Mouse (Mus musculus): ENCODE data around the gene Ndufa6. TPM values are rescaled to one million over a fixed set of nuclear protein-coding genes. Genes with fewer than 3 reads are reported as not detected.

The Ndufa6 gene
- 128 TPM for total RNA-seq (2023)

DNA sequence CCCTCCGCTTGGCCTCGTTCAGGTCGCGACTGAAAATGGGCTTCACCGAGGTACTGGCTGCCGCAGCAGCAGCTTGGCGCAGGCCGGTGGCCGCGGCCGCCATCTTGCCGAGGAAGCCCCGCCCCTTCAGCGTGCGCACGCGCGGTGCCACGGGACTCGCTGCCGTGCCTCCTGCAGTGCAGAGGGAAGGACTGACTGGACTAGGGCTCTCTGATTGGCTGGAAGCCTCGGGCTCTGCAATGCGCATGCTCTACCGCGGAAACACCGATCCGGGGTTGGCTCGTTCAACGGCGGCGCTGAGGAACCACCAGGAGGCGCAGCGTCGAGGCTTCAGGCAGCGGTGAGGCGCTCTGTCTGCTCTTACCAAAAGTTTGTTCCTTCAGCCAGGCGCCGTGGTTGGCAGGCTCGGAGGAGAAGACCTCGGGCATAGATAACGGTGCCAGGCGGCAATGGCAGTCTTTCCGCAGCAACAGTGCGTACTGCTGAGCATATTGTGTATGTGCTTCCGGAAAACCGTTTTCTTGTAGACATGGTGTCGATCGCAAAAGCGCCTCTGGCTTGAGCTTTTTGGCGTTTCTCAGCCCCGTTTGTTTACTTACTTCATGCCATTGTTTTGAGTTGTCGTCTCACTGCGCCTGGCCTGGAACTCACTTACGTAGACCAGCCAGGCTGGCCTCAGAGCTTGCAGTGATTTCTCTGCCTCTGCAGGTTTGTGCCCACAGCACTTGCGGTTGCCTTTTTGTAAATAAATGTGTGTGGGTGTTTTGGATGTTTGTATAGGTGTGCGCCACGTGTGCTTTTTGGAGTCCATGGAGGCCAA, at the start of gene Ndufa6:
Ndufa6 (minus strand) TSS at position 197 of the 820 bp plus-strand sequence.

DNA sequence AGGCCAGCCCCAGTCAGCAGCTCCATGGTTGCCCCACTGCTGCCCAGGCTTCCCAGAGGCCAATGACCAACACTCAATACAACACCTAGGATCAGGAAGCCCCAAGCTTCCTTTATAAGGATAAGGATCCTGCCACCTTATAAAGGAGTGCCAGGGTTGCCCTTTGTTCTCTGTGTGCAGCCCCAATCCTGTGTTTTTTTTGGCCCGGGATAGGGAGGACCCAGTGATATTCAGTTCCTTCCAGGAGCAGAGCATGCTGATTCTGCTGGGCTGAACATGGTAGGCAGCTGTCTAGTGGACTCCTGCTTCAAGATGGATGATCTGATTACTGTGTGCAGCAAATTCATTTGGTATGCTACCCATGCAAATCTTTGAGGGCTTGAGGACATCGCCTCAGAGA, 39.8 kb upstream of the Ndufa6 start, which contains the start of gene Cyp2d11:
Cyp2d11 (minus strand) TSS at position 101 of the 400 bp plus-strand sequence.

DNA sequence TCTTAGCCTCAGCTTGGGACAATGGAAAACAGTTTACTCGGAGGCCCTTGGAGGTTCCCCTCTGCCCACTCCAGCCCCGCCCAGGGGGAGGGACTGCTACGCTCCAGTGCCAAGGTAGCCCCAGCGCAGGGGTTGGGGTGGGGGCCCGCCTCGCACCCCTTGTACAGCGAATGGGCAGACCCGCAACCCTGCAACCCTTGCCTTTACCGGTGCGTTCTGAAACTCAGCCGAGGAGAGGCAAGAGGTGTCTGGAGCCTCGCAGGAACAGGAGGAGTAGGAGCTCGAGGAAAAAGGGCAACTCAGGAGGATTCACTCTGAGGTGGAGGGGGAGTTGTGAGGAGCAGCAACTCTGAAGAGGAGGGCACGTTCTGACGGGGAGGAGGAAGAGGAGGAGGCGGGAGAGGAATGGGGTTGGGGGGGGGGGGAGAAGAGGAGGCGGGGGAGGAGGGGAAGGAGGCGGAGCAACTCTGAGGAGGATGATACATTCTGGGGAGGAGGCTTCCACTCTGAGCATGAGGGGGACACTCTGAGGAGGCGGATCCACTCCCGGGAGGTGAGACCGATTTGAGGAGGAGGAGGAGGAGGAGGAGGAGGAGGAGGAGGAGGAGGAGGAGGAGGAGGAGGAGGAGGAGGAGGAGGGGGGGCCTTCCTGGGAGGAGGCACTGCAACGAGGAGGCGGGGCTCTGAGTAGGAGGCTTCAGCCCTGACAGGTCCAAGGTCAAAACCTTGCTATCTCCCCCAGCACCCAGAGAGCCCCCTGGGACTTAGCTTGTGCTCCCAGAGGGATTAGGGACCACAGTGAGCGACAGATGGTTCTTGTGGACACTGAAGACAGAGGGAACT, 26.0 kb upstream of the Ndufa6 start, which contains the start of gene Cyp2d22:
Cyp2d22 (minus strand) TSS at position 390 of the 843 bp plus-strand sequence.

DNA sequence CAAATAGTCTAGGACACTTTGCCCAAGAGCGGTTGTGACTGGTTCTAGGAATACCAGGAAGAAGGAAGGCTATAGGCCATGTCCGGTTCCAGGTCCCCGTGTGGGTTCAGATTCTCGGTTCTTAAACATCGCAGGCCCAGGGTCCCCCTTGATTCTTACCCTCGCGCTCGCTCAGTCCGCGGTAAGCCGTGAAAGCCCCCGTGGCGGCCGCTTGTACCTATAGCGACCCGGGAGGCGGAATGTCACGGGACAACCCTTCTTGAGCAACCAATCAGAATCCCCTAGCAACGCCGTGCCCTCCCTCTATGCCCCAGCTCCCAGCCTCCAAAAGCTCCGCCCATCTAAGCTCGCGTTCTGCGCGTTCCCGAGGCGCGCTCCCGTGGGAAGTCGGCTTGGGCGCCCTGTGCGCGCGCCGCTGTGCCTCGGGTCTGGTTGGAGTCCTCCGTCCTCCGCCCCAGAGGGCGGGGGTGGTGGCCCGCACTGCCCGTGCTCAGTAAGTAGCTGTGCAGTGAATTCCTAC, 15.5 kb downstream of the Ndufa6 start, which contains the start of the genes Naga, Pheta2 and Smdt1:
Naga (minus strand) TSS at position 333 of the 520 bp plus-strand sequence.
Pheta2 (plus strand) TSS at position 350 of the 520 bp plus-strand sequence.
Smdt1 (plus strand) TSS at position 367 of the 520 bp plus-strand sequence.

Other genes starting within 250 kb of the Ndufa6 start
- 39.1 TPM for gene Ccdc134, start 226.4 kb downstream of the Ndufa6 start, total RNA-seq (2023)
- gene Srebf2, start 207.1 kb downstream of the Ndufa6 start, total RNA-seq (2023) = 184 TPM
- 0.77 TPM for gene Shisa8, start 141.5 kb downstream of the Ndufa6 start, total RNA-seq (2023)
- gene Tnfrsf13c, start 130.0 kb downstream of the Ndufa6 start, total RNA-seq (2023) = 15.5 TPM
- gene Cenpm, start 109.6 kb downstream of the Ndufa6 start, total RNA-seq (2023) = 0.83 TPM
- gene 1500009C09Rik, start 101.9 kb downstream of the Ndufa6 start, total RNA-seq (2023) = not detected
- gene Sept3, start 79.4 kb downstream of the Ndufa6 start, total RNA-seq (2023) = not detected
- gene Wbp2nl, start 55.4 kb downstream of the Ndufa6 start, total RNA-seq (2023) = not detected
- 55.5 TPM for gene Naga, start 15.4 kb downstream of the Ndufa6 start, total RNA-seq (2023)
- gene Pheta2, start 15.4 kb downstream of the Ndufa6 start, total RNA-seq (2023) = 1.1 TPM
- 85.9 TPM for gene Smdt1, start 15.4 kb downstream of the Ndufa6 start, total RNA-seq (2023)
- 6.2 TPM for gene Cyp2d22, start 25.9 kb upstream of the Ndufa6 start, total RNA-seq (2023)
- not detected for gene Cyp2d11, start 39.7 kb upstream of the Ndufa6 start, total RNA-seq (2023)
- gene Cyp2d10, start 52.9 kb upstream of the Ndufa6 start, total RNA-seq (2023) = not detected
- not detected for gene Cyp2d9, start 79.1 kb upstream of the Ndufa6 start, total RNA-seq (2023)
- not detected for gene Cyp2d12, start 200.8 kb upstream of the Ndufa6 start, total RNA-seq (2023)